Mouse (Mus musculus): Measurements from ENCODE around the gene Osbpl9. TPM values are rescaled to one million over a fixed set of nuclear protein-coding genes. Genes with fewer than 3 reads are reported as not detected.
A peak's percentile ranks its signal among the peaks of the same experiment; 100 is the strongest.

Gene Osbpl9
- polyA plus RNA-seq, 1 experiment from 2014 or later, result 66.7 TPM

- Histone ChIP-seq H3K36me3 (no peaks in the 10 kb centered on the region), H3K4me3 (no peak overlapping the region), H3K9me3 (no peaks in the 10 kb centered on the region), H3K27me3 (ENCODE audit: insufficient read depth, poor library complexity, severe bottlenecking) (no peaks in the 10 kb centered on the region), H3K4me1 (replicated peaks) (peaks cover under 1% of the 10 kb centered on the region; the same call in 1 of the 2 replicates), H3K27ac (no peak overlapping the region)
- DNase-seq (ENCODE audit: low spot score), result no peak
- WGBS, result 84% methylated on average over 2 of the region's 2 CpGs
Measured at GRCm38 (mm10) chr4:109149411-109149810, 52.7 kb downstream of the Osbpl9 start.

GRCm38 (mm10) chr4:109147278-109148038, 54.6 kb downstream of the Osbpl9 start:
- H3K27me3 ChIP-seq (ENCODE audit: insufficient read depth, poor library complexity, severe bottlenecking), result no peaks in the 10 kb centered on the region
- peak; percentile 49 for DNase-seq (ENCODE audit: low spot score)
- H3K4me3 ChIP-seq, result no peak overlapping the region
- H3K9me3 ChIP-seq, result no peaks in the 10 kb centered on the region
- WGBS, result 60% methylated on average over 11 of the region's 11 CpGs
- no peaks in the 10 kb centered on the region for H3K36me3 ChIP-seq
- H3K27ac ChIP-seq, result no peak overlapping the region
- H3K4me1 ChIP-seq (replicated peaks), result peaks cover 3% of the 10 kb centered on the region; the same call in 1 of the 2 replicates

GRCm38 (mm10) chr4:109143091-109143490, 59.0 kb downstream of the Osbpl9 start:
- Histone ChIP-seq H3K4me3 (no peak overlapping the region), H3K9me3 (no peaks in the 10 kb centered on the region), H3K36me3 (no peaks in the 10 kb centered on the region), H3K4me1 (replicated peaks) (peaks cover 3% of the 10 kb centered on the region; the same call in 1 of the 2 replicates), H3K27me3 (ENCODE audit: insufficient read depth, poor library complexity, severe bottlenecking) (no peaks in the 10 kb centered on the region), H3K27ac (no peak overlapping the region)
- WGBS, result 79% methylated on average over 1 of the region's 1 CpGs
- DNase-seq (ENCODE audit: low spot score), result no peak

- DNase-seq (ENCODE audit: low spot score), result no peak
- Histone ChIP-seq H3K36me3 (no peaks in the 10 kb centered on the region), H3K4me3 (no peak overlapping the region), H3K4me1 (replicated peaks) (no peaks in the 10 kb centered on the region), H3K9me3 (no peaks in the 10 kb centered on the region), H3K27me3 (ENCODE audit: insufficient read depth, poor library complexity, severe bottlenecking) (no peaks in the 10 kb centered on the region), H3K27ac (no peak overlapping the region)
- WGBS, result 59% methylated on average over 4 of the region's 4 CpGs
Measured at GRCm38 (mm10) chr4:109138551-109138950, 63.5 kb downstream of the Osbpl9 start.

- H3K36me3 ChIP-seq, result no peaks in the 10 kb centered on the region
- no peaks in the 10 kb centered on the region for H3K4me1 ChIP-seq (replicated peaks)
- no peak for DNase-seq (ENCODE audit: low spot score)
- 89% methylated on average over 7 of the region's 7 CpGs for WGBS
- no peak overlapping the region for H3K27ac ChIP-seq
- H3K9me3 ChIP-seq, result no peaks in the 10 kb centered on the region
- H3K27me3 ChIP-seq (ENCODE audit: insufficient read depth, poor library complexity, severe bottlenecking), result no peaks in the 10 kb centered on the region
- H3K4me3 ChIP-seq, result no peak overlapping the region
Measured at GRCm38 (mm10) chr4:109136475-109137125, 65.5 kb downstream of the Osbpl9 start.

- H3K4me1 ChIP-seq (replicated peaks), result no peaks in the 10 kb centered on the region
- no peak overlapping the region for H3K27ac ChIP-seq
- no peak overlapping the region for H3K4me3 ChIP-seq
- H3K9me3 ChIP-seq, result no peaks in the 10 kb centered on the region
- WGBS, result 87% methylated on average over 3 of the region's 3 CpGs
- no peak for DNase-seq (ENCODE audit: low spot score)
- H3K27me3 ChIP-seq (ENCODE audit: insufficient read depth, poor library complexity, severe bottlenecking), result no peaks in the 10 kb centered on the region
- no peaks in the 10 kb centered on the region for H3K36me3 ChIP-seq
Measured at GRCm38 (mm10) chr4:109134955-109135354, 67.1 kb downstream of the Osbpl9 start.

GRCm38 (mm10) chr4:109131256-109131872, 70.7 kb downstream of the Osbpl9 start:
- WGBS, result 92% methylated on average over 10 of the region's 10 CpGs
- H3K9me3 ChIP-seq, result no peaks in the 10 kb centered on the region
- no peak overlapping the region for H3K4me3 ChIP-seq
- DNase-seq (ENCODE audit: low spot score), result no peak
- H3K27me3 ChIP-seq (ENCODE audit: insufficient read depth, poor library complexity, severe bottlenecking), result no peaks in the 10 kb centered on the region
- no peaks in the 10 kb centered on the region for H3K36me3 ChIP-seq
- H3K27ac ChIP-seq, result no peak overlapping the region
- H3K4me1 ChIP-seq (replicated peaks), result peaks cover 9% of the 10 kb centered on the region; the same call in 1 of the 2 replicates

GRCm38 (mm10) chr4:109128971-109129370, 73.1 kb downstream of the Osbpl9 start:
- DNase-seq (ENCODE audit: low spot score), result no peak
- H3K27ac ChIP-seq, result no peak overlapping the region
- no peak overlapping the region for H3K4me3 ChIP-seq
- no peaks in the 10 kb centered on the region for H3K27me3 ChIP-seq (ENCODE audit: insufficient read depth, poor library complexity, severe bottlenecking)
- peaks cover 9% of the 10 kb centered on the region; the same call in 1 of the 2 replicates for H3K4me1 ChIP-seq (replicated peaks)
- H3K36me3 ChIP-seq, result no peaks in the 10 kb centered on the region
- H3K9me3 ChIP-seq, result no peaks in the 10 kb centered on the region

- DNase-seq (ENCODE audit: low spot score), result no peak
- no peak overlapping the region for H3K4me3 ChIP-seq
- 80% methylated on average over 9 of the region's 9 CpGs for WGBS
- 0 out of 2 replicates have a peak overlapping the region, but pooled peaks have one; percentile 12 for H3K27ac ChIP-seq
- peaks cover 9% of the 10 kb centered on the region; the same call in 1 of the 2 replicates for H3K4me1 ChIP-seq (replicated peaks)
- H3K9me3 ChIP-seq, result no peaks in the 10 kb centered on the region
- H3K27me3 ChIP-seq (ENCODE audit: insufficient read depth, poor library complexity, severe bottlenecking), result no peaks in the 10 kb centered on the region
- H3K36me3 ChIP-seq, result no peaks in the 10 kb centered on the region
Measured at GRCm38 (mm10) chr4:109128017-109128416, 74.1 kb downstream of the Osbpl9 start.

- Histone ChIP-seq H3K27me3 (ENCODE audit: insufficient read depth, poor library complexity, severe bottlenecking) (no peaks in the 10 kb centered on the region), H3K36me3 (no peaks in the 10 kb centered on the region), H3K27ac (no peak overlapping the region), H3K4me3 (no peak overlapping the region), H3K4me1 (replicated peaks) (peaks cover 9% of the 10 kb centered on the region; the same call in 1 of the 2 replicates), H3K9me3 (no peaks in the 10 kb centered on the region)
- no peak for DNase-seq (ENCODE audit: low spot score)
- 66% methylated on average over 10 of the region's 10 CpGs for WGBS
Measured at GRCm38 (mm10) chr4:109126834-109127564, 75.1 kb downstream of the Osbpl9 start.

- DNase-seq (ENCODE audit: low spot score), result no peak
- no peak overlapping the region for H3K4me3 ChIP-seq
- no peaks in the 10 kb centered on the region for H3K9me3 ChIP-seq
- H3K36me3 ChIP-seq, result no peaks in the 10 kb centered on the region
- WGBS, result 92% methylated on average over 2 of the region's 2 CpGs
- H3K27me3 ChIP-seq (ENCODE audit: insufficient read depth, poor library complexity, severe bottlenecking), result no peaks in the 10 kb centered on the region
- H3K4me1 ChIP-seq (replicated peaks), result peaks cover 9% of the 10 kb centered on the region; the same call in 1 of the 2 replicates
- H3K27ac ChIP-seq, result no peak overlapping the region
Measured at GRCm38 (mm10) chr4:109125746-109126425, 76.2 kb downstream of the Osbpl9 start.

All from hindbrain, embryonic 10.5 days (tissue).